ENCODE assay signal across 28 mouse cellular contexts in genomic region chr13:26088727-26089126, GRCm38 (mm10).
DNase-seq lines count a peak whose midpoint lies in the region; ATAC-seq and TF ChIP-seq lines count a peak whose summit lies in the region.
"Had no signal": no experiment of that assay in that cellular context is flagged by ENCODE, and none has a peak within 500 bp of the region (broad histone marks: within the 10 kb centered on the region; RNA-seq: fewer than 3 reads in every experiment).

No protein-coding gene starts in this region.

- no peaks in the 10 kb centered on the region for H3K36me3 ChIP-seq in lung, embryonic 16.5 days (ENCODE audit: control insufficient read depth, insufficient read depth, low read length)
- H3K36me3 ChIP-seq: embryonic facial prominence, embryonic 13.5 days; embryonic facial prominence, embryonic 15.5 days; forebrain, embryonic 10.5 days; forebrain, embryonic 12.5 days; G1E had no signal

- TF ChIP-seq POLR2A in lung, adult 2 months (IDR thresholded peaks at IDR 0.05; ENCODE audit: borderline replicate concordance, extremely low read depth, low read depth, low read length): no peak

- H3K27ac ChIP-seq in lung, embryonic 16.5 days (ENCODE audit: low read length): no peak overlapping the region
- H3K27ac ChIP-seq: embryonic facial prominence, embryonic 13.5 days; embryonic facial prominence, embryonic 15.5 days; forebrain, embryonic 10.5 days; forebrain, embryonic 12.5 days had no signal

- WGBS in lung, embryonic 16.5 days: 34% methylated on average over 3 of the region's 3 CpGs
- 54% methylated on average over 3 of the region's 3 CpGs for WGBS in lung, adult 2 months

- no peak overlapping the region for H3K9ac ChIP-seq in lung, embryonic 16.5 days (ENCODE audit: low read length)
- H3K9ac ChIP-seq: embryonic facial prominence, embryonic 13.5 days; embryonic facial prominence, embryonic 15.5 days; forebrain, embryonic 12.5 days had no signal

- DNase-seq in lung, postnatal 14 days: no peak
- peak; percentile 2 for DNase-seq in lung, postnatal 10 days
- no peak for DNase-seq in lung, adult 2 months
- DNase-seq in 3T3-L1 (ENCODE audit: low read depth, low spot score): peak; percentile 42
- DNase-seq in Muller cell, postnatal 12 days (ENCODE audit: inconsistent ontology term): peak; percentile 20
- no peak for DNase-seq in layer of hippocampus, adult 18-20 months (ENCODE audit: low spot score in 2 of 2)
- DNase-seq: adrenal gland, adult 2 months; adrenal gland, postnatal 10 days; adrenal gland, postnatal 25 days; B cell, adult 2 months; cerebellum, adult 11 months; cerebellum, adult 18-20 months; cerebellum, adult 8-10 months; cerebellum, adult 9-11 months; cerebellum, postnatal 14 days; cerebellum, postnatal 36 days; embryo, embryonic 11 days had no signal

- H3K4me2 ChIP-seq in lung, embryonic 16.5 days (ENCODE audit: low read depth, low read length): no peak overlapping the region
- H3K4me2 ChIP-seq: embryonic facial prominence, embryonic 13.5 days; embryonic facial prominence, embryonic 15.5 days; forebrain, embryonic 12.5 days had no signal

- no peak overlapping the region for H3K4me3 ChIP-seq in lung, embryonic 16.5 days (ENCODE audit: low read length)
- H3K4me3 ChIP-seq in lung, adult 2 months (replicated peaks; ENCODE audit: extremely low read depth, low read depth, low read length): no peak overlapping the region
- H3K4me3 ChIP-seq: embryonic facial prominence, embryonic 13.5 days; embryonic facial prominence, embryonic 15.5 days; erythroblast, embryonic 14.5 days; forebrain, embryonic 10.5 days; forebrain, embryonic 12.5 days had no signal

- no peaks in the 10 kb centered on the region for H3K4me1 ChIP-seq in lung, embryonic 16.5 days (replicated peaks; ENCODE audit: control insufficient read depth, insufficient read depth, low read length)
- H3K4me1 ChIP-seq in lung, adult 2 months (ENCODE audit: control insufficient read depth, insufficient read depth, low read length): no peaks in the 10 kb centered on the region
- H3K4me1 ChIP-seq: embryonic facial prominence, embryonic 13.5 days; embryonic facial prominence, embryonic 15.5 days; forebrain, embryonic 10.5 days; forebrain, embryonic 12.5 days had no signal

- peak; percentile 77; the same call in 1 of the 2 replicates for ATAC-seq in lung, embryonic 16.5 days (ENCODE audit: low read depth)
- ATAC-seq: CD4-positive, CD25-positive, alpha-beta regulatory T cell, adult 4 months; forebrain, embryonic 14.5 days; forebrain, embryonic 16.5 days had no signal

- no peak for TF ChIP-seq CTCF in lung, adult 2 months (IDR thresholded peaks at IDR 0.05; ENCODE audit: insufficient read depth, low read length)

- no peaks in the 10 kb centered on the region for H3K9me3 ChIP-seq in lung, embryonic 16.5 days (ENCODE audit: control insufficient read depth, low read length)
- H3K9me3 ChIP-seq: embryonic facial prominence, embryonic 13.5 days; embryonic facial prominence, embryonic 15.5 days; forebrain, embryonic 10.5 days; forebrain, embryonic 12.5 days; G1E had no signal

- no peaks in the 10 kb centered on the region for H3K27me3 ChIP-seq in lung, embryonic 16.5 days (ENCODE audit: control insufficient read depth, insufficient read depth, low read depth, low read length)
- H3K27me3 ChIP-seq: CH12.LX; embryonic facial prominence, embryonic 13.5 days; embryonic facial prominence, embryonic 15.5 days; forebrain, embryonic 12.5 days had no signal

Comparison
In these comparisons a context has a peak if more than half of its experiments do, and no peak if none do; other contexts are left out.
1. DNase-seq: peak in lung, postnatal 10 days (single experiment), 3T3-L1 (single experiment) and Muller cell, postnatal 12 days (single experiment); none in lung, postnatal 14 days (single experiment), lung, adult 2 months (single experiment) and layer of hippocampus, adult 18-20 months (0 of 2).